Mouse (Mus musculus) kidney, adult 18-20 months (tissue): ENCODE measurements around the gene Pola2.
A peak's percentile ranks its signal among the peaks of the same experiment; 100 is the strongest.

Experiments used
- DNase-seq: peaks from one replicate; pipeline ENCODE4 v3.0.0; 2021

The Pola2 gene

DNA sequence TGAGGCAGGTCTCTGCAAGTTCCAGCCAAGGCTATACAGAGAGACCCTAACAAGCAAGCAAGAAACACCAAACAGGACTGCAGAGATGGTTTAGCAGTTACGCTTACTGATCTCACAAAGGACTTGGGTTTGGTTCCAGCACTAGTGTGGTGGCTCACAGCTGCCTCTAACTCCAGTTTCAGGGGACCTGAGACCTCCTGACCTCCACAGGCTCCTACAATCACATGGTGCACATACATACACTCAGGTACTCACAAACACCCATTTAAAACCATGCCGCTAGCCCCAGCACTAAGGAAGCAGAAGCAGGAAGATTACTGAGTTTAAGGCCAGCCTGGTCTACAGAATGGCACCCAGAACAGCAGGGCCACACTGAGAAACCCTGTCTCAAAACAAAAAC, 802 bp upstream of the Pola2 start:
- DNase-seq: no peak

DNA sequence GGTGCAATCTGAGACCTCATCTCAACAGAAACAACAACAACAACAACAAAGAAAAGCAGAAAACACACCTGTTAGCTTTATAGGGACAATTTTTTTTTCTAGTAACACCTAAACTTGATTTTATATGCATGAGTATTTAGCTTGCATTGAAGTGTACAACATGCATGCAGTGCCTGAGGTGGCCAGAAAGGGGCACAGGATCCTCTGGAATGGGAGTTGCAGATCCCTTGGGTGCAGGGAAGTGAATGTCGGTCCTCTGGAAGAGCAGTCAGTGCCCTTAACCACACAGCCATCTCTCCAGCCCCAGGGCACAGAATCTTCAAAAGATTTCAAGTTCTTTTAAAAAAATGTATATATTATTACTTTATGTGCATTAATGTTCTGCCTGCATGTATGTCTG, 1.4 kb downstream of the Pola2 start:
- no peak for DNase-seq

DNA sequence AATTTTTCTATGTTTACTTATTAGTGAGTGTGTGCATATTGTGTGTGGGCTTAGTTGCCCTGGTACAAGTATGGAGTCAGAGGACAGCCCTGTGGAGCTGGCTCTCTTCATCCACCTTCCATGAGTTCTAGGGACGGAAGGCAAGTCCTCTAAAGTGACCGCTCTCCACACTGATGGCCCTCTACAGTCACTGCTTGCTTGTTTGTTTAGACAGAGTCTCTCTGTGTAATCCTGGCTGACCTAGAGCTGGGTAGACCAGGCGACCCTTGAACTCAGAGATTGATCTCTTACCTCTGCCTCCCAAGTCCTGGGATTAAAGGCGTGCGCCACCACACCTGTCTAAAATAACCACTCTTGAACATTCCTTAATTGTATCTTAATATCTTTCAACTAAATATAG, 6.6 kb downstream of the Pola2 start:
- no peak for DNase-seq

DNA sequence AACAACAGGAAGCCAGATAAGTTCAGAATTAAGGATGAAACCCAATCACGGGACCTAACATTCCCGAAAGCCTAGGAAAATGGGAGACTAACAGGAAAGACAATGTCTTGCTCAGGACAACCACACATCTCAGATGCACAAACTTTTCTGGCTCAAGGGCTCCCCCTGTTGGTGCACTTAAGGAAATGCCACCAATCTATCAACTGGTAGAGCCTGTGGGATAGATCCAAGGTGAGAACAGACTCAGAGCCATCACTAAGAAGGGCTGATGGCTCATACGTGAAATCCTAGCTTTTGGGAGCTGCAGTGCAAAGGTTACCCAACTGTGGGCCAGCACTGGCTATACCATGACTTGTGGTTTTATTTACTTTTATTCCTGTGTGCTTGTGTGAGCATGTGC, 7.3 kb downstream of the Pola2 start:
- peak; percentile 85 for DNase-seq

DNA sequence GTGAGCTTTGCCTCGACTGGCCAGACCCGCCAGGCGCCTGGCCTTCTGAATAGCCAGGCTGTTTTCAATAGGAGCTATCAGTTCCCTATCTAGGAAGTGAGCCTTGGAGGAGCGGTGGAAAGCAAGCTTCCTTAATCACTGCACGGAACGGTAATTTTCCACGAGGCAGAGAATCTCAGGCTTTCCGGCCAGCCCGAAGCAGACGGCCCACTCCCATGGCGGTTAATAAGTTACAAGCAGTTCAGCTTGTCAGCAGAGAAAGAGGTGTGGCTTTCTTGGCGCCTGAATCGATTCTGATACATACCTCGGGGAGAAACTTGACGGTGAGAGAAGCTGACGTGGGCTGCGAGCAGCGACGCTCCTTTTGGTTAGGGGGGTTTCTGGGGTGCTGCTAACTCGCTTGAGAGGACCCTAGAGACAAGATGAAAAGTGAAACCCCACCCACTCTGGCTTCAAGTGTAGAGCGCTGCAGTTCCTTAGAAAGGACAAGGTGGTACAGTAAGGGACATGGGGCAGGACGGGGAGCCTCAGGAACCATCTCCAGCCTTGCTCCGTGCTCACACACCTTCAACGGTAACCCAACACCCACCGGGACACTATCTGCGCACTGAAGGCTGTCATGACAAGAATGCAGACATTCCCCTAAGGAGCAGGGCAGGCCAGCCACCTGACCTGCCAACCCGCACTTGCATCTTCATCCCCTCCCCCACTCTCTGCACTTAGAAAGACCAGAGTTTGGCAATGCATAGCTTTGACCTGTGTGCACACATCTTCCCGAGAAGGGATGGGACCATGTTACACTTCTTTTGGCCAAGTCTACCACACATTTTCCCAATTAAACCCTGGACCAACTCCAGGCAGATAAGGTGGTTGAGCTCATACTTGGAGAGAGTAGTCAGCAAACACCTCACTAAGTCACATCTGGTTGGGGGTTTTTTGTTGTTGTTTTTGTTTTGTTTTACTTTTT, 8.0 kb downstream of the Pola2 start:
- peak; percentile 81 for DNase-seq

DNA sequence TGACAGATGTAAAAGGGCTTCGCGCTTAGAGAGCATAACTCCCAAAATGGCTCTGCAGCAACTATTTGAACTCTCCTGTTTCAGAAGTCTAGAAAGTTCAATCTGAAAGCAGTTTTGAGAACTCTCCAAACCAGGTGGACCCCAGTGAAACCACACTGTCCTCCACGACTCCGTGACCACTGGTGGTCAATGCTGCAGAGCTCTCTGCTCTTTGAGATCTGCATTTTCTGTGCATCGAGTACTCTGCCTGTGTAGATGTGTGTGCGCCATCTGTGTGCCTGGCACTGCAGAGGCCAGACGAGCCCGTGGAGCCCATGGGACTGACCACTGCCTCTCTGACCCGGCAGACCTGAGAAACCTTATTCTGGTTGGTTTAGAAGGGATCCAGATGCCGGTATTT, 9.1 kb downstream of the Pola2 start:
- no peak for DNase-seq

DNA sequence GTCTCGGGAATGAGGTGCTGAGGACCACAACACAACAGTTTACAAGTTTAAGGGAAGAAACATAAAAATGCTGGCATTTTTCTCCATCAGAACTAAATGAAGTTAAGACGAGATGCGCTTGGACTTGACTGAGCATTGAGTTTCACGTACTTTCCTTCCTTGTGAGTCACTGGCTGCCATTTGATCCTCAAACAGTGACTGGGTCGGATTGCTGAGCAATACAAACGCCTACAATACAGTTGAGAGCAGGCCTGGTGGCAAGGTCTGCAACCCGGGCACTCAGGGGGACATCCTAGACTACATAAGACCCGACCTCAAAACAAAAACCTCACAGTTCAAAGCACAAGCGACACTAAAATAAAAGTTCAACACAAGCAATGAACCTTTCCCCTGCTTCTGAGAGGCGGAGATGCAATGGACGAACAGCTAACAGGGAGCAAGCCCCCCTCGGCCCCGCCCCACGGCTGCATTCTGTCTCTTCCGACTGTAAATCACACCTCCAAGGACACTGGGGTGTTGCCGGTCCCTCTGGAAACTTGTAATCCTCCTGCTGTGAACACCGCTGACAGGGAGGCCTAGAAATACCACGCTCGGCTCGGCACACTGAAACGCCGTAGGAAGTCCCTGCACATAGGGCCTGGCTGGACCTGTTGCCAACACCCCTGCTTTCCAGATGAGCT, 9.8 kb downstream of the Pola2 start:
- DNase-seq: no peak

DNA sequence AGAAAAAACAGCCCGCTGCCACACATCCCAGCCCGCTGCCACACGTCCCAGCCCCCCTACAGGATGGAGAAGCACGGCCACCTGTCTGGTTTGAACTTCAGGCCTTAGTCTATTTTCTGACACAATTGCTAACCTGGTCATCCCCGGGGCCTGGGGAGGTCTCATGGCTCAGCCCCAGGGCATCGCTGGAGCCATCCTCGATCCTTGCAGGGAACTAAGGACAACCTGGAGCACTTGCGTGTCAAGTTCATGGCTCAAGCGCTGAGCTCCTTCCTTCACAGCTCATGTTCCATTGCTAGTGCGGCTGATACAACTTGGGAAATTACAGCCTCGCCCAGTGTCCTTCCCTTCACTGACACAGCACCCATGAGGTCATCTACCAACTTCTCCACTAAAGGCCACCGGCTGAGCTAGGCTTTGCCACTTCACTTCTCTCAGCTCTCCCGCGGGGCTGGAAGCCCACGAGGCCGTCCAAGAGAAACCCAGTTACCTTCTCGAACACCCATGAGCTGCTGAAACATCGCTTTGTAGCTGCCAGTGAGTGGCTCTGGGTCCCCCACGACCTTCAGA, 10.7 kb downstream of the Pola2 start:
- DNase-seq: no peak

DNA sequence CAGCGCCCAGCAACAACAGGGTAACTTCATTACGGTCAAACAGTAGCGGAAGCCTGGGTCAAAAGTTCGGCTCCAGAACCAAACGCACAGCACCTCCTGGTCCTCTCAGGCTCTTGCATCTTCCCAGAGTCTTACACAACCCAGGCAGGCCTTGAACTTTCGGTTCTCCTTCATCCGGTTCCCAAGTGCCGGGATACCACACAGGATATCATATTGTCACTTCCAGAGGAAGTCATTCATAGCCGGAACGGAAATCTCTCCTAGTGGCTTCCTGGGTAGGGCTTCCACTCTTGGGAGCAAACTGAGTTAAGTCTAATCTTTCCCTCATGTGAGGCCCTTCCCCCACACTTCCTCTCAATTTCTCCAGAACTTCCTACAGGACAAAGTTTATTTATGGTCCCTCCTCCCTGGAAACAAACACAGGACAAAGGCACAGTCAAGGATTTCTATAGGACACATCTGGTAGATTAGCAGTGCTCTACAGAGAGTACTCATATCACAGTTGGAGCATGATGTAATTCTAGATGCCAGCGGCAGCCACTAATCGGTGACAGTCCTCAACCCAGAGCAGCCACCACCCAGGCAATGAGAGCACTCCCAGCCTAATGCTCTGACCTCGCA, 11.8 kb downstream of the Pola2 start:
- peak; percentile 50 for DNase-seq

DNA sequence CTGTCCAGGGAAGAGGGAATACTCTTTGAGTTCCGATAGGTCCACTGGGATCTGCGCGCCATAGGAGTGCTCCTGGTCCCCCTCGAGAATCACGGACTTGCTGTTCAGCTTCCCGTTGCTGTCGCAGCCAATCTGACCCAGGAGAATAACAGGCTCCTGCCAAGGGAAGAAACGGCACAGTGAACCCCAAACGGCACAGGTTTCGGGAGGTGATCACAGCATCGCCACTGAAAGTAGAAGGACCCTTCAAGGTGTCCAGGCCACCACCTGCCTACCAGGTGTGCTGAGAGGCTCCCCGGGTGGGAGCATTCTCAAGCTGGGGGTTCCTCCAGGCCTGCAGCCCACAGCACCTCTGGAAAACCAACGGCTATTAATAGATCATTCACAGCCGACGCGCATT, 12.4 kb downstream of the Pola2 start:
- DNase-seq: no peak

DNA sequence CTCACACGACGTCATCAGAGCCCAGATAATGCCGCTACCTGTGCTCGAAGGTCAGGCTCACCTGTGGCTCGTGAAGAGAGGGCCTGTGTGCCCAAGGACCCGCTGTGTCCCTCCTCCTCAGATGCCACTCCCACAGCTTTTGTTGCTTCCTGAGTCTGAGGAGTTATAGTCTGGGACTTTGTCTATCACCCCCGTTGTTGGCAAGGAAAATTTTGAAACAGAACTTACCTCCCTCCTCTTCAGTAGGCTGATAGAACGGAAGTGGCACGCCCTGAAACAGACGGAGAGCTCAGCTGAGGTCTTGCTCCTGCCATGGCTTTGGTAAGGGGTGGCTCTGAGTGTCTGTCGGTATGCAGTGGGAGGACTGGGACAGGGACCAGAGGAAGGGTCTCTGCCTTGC, 13.8 kb downstream of the Pola2 start:
- DNase-seq: no peak

DNA sequence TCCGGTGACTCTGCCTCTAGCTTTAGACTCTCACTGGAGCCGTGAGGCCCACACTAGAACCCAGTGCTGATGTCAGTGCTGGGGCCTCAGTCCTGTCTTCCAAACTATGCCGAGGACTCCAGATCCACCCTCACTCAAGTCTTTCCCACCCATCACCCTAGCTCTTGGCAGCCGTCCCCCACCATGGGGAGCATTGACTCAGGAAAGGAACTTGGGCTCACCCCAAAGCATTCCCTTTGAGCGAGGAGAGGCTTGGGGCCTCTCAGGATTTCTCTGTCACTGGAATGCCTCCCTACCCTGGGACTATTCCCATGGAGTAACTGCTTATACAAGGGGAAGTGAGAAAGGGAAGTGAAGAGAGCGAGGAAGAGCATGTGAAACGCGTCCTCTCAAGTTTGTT, 18.1 kb downstream of the Pola2 start:
- DNase-seq: no peak

DNA sequence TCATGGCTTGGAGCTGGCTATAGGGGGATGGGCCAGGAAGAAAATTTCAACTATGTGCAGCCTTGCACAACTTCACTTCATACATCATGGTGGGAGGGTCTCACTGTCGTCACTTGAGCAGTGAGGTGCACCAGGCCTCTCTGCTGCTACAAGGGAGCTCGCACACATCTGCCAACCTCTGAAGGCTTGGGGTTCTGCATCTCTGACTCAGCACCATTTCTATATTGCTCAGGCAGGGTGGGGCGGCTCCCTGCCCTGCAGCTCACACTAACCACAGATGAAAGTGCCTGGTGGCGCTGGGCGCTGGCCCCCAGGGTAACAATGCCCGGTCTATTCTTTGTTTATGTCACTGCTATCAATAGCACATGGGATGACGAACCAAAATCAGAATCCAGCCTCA, 19.0 kb downstream of the Pola2 start:
- no peak for DNase-seq

DNA sequence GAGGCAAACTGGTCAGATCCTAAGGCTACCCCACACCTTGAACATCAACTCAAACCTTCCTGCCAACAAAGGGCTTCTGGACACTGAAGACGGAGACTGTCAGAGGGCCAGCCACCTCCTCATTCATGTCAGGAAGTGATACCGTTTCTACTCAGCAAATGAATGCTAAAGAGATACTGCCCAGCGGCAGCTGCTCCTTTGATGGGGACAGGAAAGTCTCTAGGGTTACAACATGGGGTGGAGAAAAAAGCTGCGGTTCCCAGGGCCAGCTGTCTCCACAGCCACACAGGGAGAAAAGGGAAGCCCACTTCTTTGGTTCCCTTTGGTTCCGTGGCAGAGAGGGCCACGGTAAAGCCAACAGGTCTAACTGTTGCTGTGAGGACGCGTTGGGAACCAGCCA, 19.9 kb downstream of the Pola2 start:
- no peak for DNase-seq

DNA sequence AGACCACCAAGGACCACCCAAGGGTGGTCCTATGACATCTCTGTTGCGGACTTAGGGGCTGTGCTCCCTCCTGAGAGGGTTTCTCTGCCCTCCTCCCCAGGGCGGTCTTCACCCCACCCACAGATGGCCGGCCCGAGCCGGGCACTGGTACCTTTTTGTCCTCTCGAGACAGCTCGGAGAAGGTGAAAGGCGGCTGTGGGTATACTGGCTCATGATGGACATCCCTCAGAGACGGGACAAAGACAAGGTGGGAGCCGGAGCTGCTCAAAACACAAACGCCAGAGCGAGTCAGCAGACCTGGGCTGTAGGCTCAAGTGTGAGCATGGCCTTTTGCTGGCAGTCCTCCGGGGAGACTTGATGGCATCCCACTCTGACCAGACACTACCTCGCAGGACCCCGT, 20.6 kb downstream of the Pola2 start:
- no peak for DNase-seq

DNA sequence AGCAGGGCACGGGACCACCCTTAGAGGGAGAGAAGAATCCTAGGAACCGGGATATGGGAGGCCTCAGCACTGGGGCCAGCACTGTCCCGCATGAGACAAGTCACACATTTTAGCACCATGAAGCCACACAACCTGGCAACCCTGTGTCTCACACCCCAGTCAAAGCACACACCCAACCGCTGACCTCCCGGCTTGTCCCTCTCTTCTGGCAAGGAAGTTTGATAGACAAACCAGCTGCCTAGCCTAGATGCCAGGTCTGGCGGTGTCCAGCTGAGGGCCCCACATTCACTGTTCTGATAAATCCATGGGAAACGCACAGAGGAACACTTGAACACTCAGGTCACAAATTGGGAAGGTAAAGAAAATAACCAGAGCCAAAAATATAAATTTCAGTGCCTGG, 21.4 kb downstream of the Pola2 start:
- no peak for DNase-seq

DNA sequence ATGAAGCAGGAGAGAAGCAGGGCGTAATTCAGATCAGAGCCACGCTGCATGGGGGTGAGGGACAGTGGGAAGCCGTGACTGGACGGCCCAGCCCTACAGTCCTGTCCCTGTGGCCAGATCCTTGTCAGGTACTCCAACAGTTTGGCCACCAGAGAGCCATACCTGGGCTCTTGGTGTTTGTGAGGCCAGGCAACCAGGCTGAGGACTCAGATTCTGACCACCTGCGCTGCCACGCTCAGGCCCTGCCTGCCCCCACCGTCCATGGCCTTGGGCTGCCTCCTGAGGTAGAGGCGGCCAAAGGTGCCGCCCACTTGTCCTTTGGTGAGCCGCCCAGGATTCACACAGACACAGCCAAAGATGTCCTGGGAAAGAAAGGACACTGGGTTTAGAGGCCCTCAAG, 23.3 kb downstream of the Pola2 start:
- DNase-seq: no peak

DNA sequence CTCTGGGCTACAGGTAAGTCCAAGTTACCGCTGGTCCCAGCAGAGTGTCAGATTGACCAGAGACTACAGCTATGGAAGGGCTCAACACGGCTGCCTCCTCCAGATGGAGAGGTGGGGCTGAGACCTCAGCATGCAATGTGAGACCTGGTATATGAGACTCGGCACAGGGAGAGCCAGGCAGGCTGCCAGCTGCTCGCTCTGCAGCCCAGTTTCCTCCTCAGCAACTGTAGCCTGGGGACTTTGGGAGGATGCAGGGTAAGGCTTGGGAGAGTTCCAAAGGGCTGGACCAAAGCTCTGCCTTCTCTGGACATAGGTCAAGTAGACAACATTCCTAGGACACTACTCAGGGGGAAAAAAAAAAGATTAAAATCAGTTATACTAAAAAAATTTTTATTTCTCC, 23.8 kb downstream of the Pola2 start:
- peak; percentile 85 for DNase-seq

DNA sequence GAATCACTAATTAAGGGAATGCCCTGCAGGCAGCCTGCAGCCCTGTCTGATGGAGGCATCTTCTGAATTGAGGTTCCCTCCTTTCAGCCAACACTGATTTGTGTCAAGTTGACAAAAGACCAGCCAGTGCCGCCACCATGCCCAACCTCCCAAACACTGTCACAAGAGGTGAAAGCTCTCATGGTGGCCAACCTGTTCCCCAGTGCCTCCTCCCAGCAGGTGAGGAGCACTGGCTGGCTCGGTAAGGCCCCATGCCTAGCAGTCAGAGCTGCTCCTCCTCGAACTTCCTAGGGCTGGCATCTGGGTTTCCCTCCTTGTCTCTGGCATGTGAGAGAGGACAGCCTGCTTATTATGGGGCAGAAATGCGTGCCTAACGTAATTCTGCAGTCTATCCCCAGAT, 24.3 kb downstream of the Pola2 start:
- no peak for DNase-seq

DNA sequence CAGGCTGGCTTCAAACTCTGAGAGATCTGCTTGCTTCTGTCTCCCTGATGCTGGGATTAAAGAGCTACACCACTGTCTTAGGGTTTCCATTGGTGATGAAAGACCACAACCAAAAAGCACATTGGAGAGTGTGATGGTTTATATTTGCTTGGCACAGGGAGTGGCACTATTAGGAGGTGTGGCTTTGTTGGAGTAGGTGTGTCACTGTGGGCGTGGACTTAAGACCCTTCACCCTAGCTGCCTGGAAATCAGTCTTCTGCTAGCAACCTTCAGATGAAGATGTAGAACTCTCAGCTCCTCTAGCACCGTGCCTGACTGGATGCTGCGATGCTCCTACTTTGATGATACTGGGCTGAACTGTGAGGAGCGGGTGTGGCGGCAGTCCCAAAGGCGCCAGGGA, 25.5 kb downstream of the Pola2 start:
- no peak for DNase-seq

DNA sequence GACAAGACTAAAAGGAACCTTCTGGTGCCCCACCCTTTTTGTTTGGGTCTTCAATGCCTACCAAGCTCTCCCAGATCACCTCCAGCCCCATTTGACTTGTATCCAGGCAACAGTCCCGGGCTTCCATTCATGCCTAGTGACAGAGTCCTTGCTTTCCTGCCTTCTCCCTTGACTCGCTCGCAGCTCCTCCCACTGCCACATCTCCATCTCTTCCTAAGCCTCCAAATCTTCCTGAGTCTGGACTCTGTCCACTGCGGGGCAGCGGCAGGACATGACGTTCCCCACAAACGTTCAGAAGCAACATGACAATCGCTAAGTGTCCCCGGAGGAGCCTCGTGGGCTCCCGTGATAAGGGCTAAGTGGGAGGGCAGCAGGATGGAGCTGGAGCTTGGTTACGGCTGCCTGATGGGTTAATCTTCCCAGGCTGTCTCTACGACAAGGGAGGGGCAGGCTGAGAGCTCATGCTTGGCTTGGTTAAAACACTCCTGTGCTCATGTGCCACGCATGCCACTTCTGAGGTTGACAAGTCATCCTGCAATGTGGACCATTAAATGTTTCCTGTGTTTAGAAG, 26.1 kb downstream of the Pola2 start:
- no peak for DNase-seq

DNA sequence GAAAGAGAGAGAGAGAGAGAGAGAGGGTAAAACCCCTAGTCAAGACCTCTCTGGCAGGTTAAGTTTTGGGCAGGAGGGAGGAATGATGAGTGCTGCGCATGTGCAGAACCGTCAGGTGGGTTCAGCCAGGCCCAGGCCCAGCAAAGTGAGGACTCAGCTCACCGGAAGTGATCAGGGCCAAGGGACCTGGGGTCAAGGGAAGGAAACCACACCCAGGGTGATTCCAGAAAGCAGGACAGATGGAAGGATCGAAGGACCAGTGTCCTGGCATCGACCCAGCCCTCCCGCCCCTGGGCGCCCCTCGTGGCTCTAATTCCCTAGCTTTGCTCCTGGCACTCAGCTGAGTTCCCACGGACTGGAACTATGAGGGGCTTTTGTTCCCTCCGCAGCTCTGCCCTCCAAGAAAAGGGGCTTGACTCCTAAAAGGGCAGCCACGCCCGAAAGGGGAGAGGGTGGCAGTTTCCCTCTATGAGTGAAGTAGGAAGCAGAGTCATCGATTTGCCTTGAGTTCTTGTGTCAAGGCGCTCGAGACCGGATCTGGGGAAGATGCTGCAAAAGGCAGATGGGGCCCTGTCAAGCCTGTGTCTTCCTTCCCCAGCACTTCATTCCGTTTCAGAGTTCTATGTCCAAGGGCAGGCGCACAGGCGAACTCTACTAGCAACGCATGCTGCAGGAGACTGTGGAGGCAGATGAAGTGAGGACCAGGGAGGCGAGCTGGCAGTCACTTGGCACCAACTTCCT, 26.7 kb downstream of the Pola2 start:
- no peak for DNase-seq

DNA sequence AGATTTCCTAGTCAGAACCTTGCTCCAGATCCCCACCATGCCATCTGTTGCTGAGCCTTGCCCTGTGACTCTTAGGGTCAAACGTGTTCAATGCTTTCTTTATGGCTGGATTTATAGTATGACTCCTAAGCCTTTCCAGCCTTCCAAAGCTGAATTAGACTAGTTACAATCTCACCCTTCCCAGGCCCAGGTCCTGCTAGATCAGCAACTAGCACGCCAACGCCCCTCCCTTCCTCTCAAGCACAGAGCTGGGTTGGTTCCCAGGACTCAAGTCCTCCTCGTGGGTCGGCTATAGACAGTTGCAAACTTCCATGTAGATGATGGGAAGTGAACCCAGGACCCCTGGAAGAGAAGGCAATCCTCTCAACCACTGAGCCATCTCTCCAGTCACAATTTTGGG, 28.3 kb downstream of the Pola2 start:
- DNase-seq: no peak
